Mouse (Mus musculus): ENCODE results near the gene Nradd. TPM values are rescaled to one million over a fixed set of nuclear protein-coding genes. Genes with fewer than 3 reads are reported as not detected.

Gene Nradd
- polyA plus RNA-seq (2011; ENCODE audit: insufficient read length, low read depth, missing spikeins), result 107 and 109 TPM in 2 replicates

DNA sequence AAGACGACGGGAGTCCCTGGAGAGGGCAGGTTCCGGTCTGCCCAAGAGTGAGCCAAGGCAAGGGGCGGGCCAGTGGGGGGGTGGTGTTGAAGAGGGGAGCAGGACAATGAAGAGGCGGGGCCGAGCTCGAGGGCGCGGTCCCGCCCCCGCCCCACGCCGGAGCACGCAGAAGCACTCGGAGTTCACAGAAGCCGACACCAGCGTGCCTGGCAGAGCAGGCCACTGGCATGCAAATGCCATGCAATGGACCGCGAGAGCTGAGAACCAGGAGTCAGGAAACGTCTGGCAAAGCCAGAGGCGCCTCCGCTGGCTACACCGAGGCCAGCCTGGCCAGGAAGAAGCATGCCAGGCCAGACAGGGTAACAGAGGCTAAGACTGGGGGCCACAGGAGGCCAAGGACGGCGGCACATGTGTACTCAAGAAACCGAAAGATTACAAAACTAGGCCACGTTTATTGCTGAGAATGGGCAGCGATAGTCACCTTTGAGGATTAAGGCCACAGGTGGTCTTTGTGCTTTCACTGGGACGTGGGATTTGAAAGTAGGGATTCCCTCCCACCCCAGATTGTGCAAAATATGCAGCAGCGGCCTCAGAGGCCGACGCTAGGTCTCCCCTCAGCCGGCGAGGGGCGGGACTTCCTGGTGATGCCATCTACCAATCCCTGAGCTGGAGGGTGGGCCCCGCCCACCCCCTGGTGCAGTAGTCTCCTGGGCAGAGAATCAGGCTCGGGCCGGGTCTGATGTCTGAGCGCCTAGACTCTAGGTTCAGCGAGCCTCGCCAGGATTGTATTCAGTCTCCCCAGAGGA is at the start of gene Nradd:
Gene Nradd, minus strand, starts transcription at position 92 of the 806 bp plus-strand sequence.
- Histone ChIP-seq H3K4me3 (ENCODE audit: insufficient read depth, low read length) (peak within 1 kb of the TSS; percentile 61), H3K27ac (ENCODE audit: insufficient read depth, low read length) (peak within 1 kb of the TSS; percentile 86), H3K4me1 (ENCODE audit: control insufficient read depth, insufficient read depth, low read length) (peaks cover 3% of the 10 kb centered on the region; the same call in 1 of the 2 replicates)
- no peak for TF ChIP-seq CTCF (IDR thresholded peaks at IDR 0.05; ENCODE audit: borderline replicate concordance, insufficient read depth, low read length)
- peak; percentile 93 for TF ChIP-seq POLR2A (IDR thresholded peaks at IDR 0.05; ENCODE audit: low read depth, low read length)

DNA sequence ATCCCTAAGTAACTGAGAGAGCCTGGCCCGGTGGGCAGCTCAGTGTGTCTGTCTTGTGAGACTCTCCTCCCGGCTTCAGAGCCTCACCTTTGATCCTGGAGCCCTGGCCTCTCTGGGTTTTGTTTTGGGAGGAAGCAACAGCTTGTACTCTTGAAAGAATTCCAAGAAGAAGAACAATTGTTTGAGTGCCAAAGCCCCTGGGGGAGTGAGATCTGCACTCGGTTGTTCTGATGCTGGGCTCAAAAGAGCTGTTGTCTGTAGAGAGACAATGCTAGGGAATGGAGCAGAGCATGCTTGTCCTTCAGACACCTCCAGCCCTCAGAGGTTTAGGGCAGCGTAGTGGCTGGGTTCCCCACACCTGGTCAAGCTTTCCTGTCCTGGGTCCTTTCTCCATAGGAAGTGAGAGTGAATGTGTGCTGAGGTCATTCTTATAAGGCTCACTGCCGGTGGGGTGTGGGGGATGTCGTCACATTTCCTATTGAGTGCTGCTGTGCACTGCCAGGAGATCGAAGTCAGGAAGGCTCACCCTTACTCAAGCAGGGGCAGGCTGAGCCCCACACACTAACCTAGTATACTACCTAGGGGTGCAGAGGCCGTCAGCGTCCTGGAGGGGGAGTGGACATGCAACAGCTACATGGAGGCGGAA is 49.0 kb upstream of the Nradd start:
- Histone ChIP-seq H3K27ac (ENCODE audit: insufficient read depth, low read length) (no peak overlapping the region), H3K4me1 (ENCODE audit: control insufficient read depth, insufficient read depth, low read length) (0 out of 2 replicates have a peak, but pooled peaks cover 2% of the 10 kb centered on the region), H3K4me3 (ENCODE audit: insufficient read depth, low read length) (no peak overlapping the region)
- no peak for TF ChIP-seq POLR2A (IDR thresholded peaks at IDR 0.05; ENCODE audit: low read depth, low read length)
- no peak for TF ChIP-seq CTCF (IDR thresholded peaks at IDR 0.05; ENCODE audit: borderline replicate concordance, insufficient read depth, low read length)

DNA sequence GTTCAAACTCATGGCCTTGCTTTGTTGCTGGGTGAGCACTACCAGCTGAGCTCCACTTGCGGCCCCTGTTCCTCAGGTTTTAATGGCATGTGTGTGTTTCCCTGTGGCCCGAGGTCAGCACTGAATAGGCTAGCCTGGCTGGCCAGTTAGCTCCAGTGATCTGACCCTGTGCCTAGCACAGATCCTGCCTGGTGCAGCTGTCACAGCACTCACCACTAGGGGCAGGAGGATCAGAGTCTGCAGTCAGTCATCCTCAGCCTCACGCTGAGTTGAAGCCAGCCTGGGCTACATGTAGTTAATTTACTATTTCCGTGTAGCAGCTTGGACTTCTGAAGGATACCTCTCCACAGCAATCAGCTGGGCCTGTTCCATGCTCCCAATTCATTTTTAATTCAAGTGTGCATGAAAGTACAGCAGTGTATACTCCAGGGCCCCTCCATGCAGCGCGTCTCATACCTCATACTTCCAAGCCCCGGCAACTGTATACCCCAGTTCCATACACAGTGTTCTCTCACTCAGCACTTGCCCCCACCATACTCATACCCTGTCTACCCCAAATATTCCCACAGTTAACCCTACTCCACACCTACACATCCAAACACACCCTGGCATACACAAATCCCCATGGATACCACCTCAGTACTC is 48.3 kb upstream of the Nradd start:
- H3K27ac ChIP-seq (ENCODE audit: insufficient read depth, low read length), result no peak overlapping the region

DNA sequence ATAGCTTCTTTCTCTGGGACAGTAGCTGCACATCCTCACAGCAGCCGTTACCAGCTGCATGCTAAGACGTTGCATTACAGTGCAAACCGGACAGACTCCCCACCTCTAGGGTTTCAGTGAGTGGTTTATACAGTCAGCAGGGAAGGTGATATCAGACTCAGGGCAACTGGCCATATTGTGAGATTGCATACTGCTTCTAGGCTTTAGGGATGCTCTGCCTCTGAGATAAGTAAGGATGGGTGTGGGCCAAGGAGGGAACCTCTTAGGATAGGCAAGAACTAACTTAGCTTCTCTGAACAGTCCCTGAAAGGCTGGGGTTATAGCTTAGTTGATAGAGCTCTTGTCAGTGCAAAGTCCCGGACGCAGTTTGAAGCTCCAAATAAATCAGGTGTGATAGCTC is 45.5 kb upstream of the Nradd start:
- TF ChIP-seq POLR2A (IDR thresholded peaks at IDR 0.05; ENCODE audit: low read depth, low read length) (no peak), CTCF (IDR thresholded peaks at IDR 0.05; ENCODE audit: borderline replicate concordance, insufficient read depth, low read length) (no peak)
- Histone ChIP-seq H3K4me3 (ENCODE audit: insufficient read depth, low read length) (no peak overlapping the region), H3K27ac (ENCODE audit: insufficient read depth, low read length) (no peak overlapping the region), H3K4me1 (ENCODE audit: control insufficient read depth, insufficient read depth, low read length) (0 out of 2 replicates have a peak, but pooled peaks cover 2% of the 10 kb centered on the region)

More for the DNA sequence above, 48.3 kb upstream of the Nradd start:
- H3K4me1 ChIP-seq (ENCODE audit: control insufficient read depth, insufficient read depth, low read length), result 0 out of 2 replicates have a peak, but pooled peaks cover 2% of the 10 kb centered on the region
- no peak overlapping the region for H3K4me3 ChIP-seq (ENCODE audit: insufficient read depth, low read length)
- peak; percentile 85; the same call in 1 of the 2 replicates for TF ChIP-seq CTCF (IDR thresholded peaks at IDR 0.05; ENCODE audit: borderline replicate concordance, insufficient read depth, low read length)
- TF ChIP-seq POLR2A (IDR thresholded peaks at IDR 0.05; ENCODE audit: low read depth, low read length), result no peak

DNA sequence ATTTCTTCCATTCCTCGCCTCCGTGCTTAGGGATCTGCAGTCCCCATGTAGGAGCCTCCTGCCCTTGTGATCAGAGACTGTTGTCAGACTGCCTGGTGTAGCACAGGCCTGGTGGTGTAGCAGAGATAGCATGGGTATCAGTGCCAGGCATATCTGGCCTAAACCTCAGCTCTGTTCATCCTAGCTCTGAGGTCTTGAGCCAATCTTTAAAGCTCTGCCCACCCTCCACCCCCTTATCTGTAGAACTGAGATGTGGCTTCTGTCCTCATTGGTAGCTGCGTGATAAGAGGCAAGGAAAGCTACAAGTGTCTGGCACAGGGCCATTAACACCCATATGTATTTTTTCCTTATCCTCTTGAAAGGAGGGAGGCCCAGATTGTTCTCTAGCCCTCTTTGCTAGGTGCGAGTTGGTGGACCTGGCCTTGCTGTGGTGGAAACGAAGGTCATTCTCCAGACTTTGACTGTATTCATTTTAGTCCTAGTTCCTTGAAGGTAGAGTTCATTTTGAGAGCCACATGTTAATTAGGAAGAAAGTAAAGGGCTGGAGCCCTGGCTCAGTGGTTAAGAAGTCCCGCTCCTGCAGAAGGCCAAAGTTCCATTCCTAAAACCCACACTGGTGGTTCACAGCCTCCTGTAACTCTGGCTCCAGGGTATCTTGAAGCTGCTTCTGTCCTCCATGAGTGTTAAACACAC is 44.5 kb upstream of the Nradd start:
- H3K4me1 ChIP-seq (ENCODE audit: control insufficient read depth, insufficient read depth, low read length), result 0 out of 2 replicates have a peak, but pooled peaks cover 2% of the 10 kb centered on the region
- TF ChIP-seq POLR2A (IDR thresholded peaks at IDR 0.05; ENCODE audit: low read depth, low read length) (no peak), CTCF (IDR thresholded peaks at IDR 0.05; ENCODE audit: borderline replicate concordance, insufficient read depth, low read length) (no peak)
- no peak overlapping the region for H3K4me3 ChIP-seq (ENCODE audit: insufficient read depth, low read length)

DNA sequence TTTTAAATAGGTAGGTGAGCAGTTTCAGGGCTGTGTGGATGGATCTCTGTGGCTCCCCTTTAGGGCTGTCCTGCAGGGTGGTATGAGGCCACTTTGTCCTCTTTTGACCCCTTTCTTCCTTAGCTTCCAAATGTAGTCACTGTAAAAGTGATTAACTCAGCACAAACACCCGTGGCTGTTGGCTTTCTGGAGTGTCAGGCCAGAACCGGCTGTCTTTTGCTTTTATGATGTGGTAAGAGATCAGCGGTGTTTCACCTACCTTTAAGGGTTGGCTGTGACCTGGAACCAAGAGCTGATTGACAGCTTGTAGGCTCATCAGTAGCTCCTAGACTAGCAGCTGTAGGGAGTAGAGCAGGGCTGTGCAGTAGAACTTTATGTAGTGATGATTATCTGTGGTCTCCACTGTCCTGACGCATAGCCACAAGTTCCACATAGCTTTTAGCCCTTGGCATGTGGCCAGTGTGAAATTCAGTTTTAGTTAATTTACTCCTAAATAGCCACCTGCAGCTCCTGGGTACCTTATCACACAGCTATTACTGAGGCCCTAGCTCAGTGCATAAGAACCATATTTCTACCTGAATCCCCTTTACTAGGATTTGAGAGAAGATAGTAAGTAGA is 43.1 kb upstream of the Nradd start:
- TF ChIP-seq POLR2A (IDR thresholded peaks at IDR 0.05; ENCODE audit: low read depth, low read length), result no peak
- TF ChIP-seq CTCF (IDR thresholded peaks at IDR 0.05; ENCODE audit: borderline replicate concordance, insufficient read depth, low read length), result no peak
- H3K4me1 ChIP-seq (ENCODE audit: control insufficient read depth, insufficient read depth, low read length), result no peaks in the 10 kb centered on the region
- no peak overlapping the region for H3K27ac ChIP-seq (ENCODE audit: insufficient read depth, low read length)
- H3K4me3 ChIP-seq (ENCODE audit: insufficient read depth, low read length), result no peak overlapping the region

More for the DNA sequence above, 44.5 kb upstream of the Nradd start:
- H3K27ac ChIP-seq (ENCODE audit: insufficient read depth, low read length), result no peak overlapping the region

DNA sequence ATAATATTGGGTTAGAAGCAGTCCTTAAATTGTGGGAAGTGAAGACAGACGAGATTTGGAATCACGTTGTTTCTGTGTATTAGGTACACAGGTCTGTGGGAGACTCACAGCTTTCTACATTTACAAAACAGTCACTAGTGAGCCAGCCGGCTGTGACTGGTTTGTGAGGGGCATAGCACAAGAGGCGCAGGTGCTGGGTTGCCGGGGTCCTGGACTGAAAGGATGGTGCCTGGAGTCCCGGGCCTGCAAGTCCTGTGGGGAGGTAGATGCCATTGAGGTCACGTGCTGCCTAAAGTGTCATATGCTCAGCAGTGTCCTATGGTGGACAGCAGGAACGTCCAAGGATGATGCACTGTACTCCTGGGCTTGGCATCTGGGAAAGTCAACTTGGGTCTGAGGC is 42.1 kb upstream of the Nradd start:
- H3K27ac ChIP-seq (ENCODE audit: insufficient read depth, low read length), result no peak overlapping the region
- no peak overlapping the region for H3K4me3 ChIP-seq (ENCODE audit: insufficient read depth, low read length)
- no peak for TF ChIP-seq POLR2A (IDR thresholded peaks at IDR 0.05; ENCODE audit: low read depth, low read length)
- H3K4me1 ChIP-seq (ENCODE audit: control insufficient read depth, insufficient read depth, low read length), result no peaks in the 10 kb centered on the region

DNA sequence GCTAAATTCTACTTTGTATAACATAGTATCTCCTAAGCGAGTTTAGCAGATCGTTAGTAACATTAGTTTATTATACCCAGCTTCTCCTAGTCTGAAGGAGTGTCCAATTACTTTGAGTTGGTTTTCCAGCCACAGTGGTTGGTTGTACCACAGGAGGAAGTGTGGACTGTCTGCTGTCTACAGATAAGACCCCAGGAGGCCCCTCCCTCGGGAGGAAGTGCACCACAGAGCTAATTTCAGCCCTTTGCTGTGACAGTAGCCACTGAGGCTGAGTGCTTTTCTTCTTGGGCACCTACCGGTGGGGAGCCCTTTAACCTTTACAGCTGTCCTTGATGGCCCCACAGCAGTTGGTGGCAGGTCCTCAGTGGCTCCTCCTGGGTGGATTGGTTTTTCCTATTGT is 41.7 kb upstream of the Nradd start:
- no peak for TF ChIP-seq POLR2A (IDR thresholded peaks at IDR 0.05; ENCODE audit: low read depth, low read length)
- TF ChIP-seq CTCF (IDR thresholded peaks at IDR 0.05; ENCODE audit: borderline replicate concordance, insufficient read depth, low read length), result no peak
- H3K4me1 ChIP-seq (ENCODE audit: control insufficient read depth, insufficient read depth, low read length), result no peaks in the 10 kb centered on the region
- no peak overlapping the region for H3K4me3 ChIP-seq (ENCODE audit: insufficient read depth, low read length)
- no peak overlapping the region for H3K27ac ChIP-seq (ENCODE audit: insufficient read depth, low read length)

DNA sequence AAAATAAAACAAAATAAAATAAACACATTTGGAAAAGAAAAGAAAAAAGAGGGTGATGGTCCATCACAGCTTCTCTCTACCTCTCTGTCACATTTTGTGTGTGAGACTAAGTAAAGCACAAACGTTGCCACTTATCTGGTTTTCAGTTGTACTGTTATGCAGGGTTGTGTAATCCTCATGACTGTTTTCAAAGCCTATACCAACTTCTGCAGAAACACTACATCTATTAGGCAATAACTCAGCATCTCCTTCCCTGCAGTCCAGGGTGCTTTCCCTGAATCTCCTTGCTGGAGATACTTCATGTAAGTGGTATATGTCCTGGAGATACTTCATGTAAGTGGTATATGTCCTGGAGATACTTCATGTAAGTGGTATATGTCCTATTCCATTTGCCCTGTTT is 38.6 kb upstream of the Nradd start:
- no peak for TF ChIP-seq POLR2A (IDR thresholded peaks at IDR 0.05; ENCODE audit: low read depth, low read length)
- TF ChIP-seq CTCF (IDR thresholded peaks at IDR 0.05; ENCODE audit: borderline replicate concordance, insufficient read depth, low read length), result no peak
- H3K4me1 ChIP-seq (ENCODE audit: control insufficient read depth, insufficient read depth, low read length), result 0 out of 2 replicates have a peak, but pooled peaks cover under 1% of the 10 kb centered on the region
- H3K4me3 ChIP-seq (ENCODE audit: insufficient read depth, low read length), result no peak overlapping the region
- H3K27ac ChIP-seq (ENCODE audit: insufficient read depth, low read length), result no peak overlapping the region
